9 mouse cellular contexts compared by ENCODE assay signal in the genomic region with DNA sequence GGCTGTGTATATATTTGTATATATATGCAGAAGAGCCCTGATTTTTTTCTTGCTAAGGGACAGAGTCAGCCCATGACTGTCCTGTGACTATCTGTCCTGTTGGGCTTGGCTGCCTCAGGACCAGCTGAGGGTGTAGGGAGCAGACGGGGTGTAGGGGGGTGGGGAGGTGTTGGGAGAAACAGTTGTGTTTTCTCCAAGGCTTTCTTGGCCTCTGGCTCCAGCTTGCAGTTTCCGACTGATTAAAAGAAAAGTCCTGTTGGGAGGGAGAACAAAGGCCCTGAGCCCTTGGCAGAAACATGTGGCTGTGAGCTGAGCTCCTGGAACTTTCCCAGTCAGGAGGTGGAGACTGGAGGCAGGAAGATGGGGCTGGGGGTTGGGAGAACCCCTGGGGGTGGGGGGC. TPM values are rescaled to one million over a fixed set of nuclear protein-coding genes. Genes with fewer than 3 reads are reported as not detected.
A peak's percentile ranks its signal among the peaks of the same experiment; 100 is the strongest.
DNase-seq lines count a peak whose midpoint lies in the region; ATAC-seq lines count a peak whose summit lies in the region.
"Had no signal": no experiment of that assay in that cellular context is flagged by ENCODE, and none has a peak within 500 bp of the region (broad histone marks: within the 10 kb centered on the region; RNA-seq: fewer than 3 reads in every experiment).

No protein-coding gene starts in this region.

- peak; percentile 57 for DNase-seq in adrenal gland, adult 2 months
- DNase-seq in adrenal gland, adult 8-10 months, result no peak
- DNase-seq in Muller cell, postnatal 12 days (ENCODE audit: inconsistent ontology term), result peak; percentile 67
- DNase-seq in gastrocnemius, adult 8-10 months (ENCODE audit: low spot score in 2 of 2), result peak; percentile 24 to 43
- DNase-seq in thymus, postnatal 36 days, result no peak

- no peak overlapping the region; the same call in 1 of the 2 replicates for H3K4me3 ChIP-seq in hindbrain, embryonic 16.5 days (ENCODE audit: low read length)
- H3K4me3 ChIP-seq in limb, embryonic 12.5 days (replicated peaks), result peak overlapping the region; percentile 85
- H3K4me3 ChIP-seq in neural tube, embryonic 15.5 days (replicated peaks), result no peak overlapping the region

- ATAC-seq in hindbrain, embryonic 16.5 days, result peak; percentile 76
- no peak for ATAC-seq in limb, embryonic 12.5 days (ENCODE audit: insufficient number of reproducible peaks, insufficient read depth, low FRiP score, low TSS enrichment, low read depth)
- ATAC-seq in neural tube, embryonic 15.5 days (ENCODE audit: low FRiP score), result peak; percentile 42; the same call in 1 of the 2 replicates

- no peaks in the 10 kb centered on the region for H3K36me3 ChIP-seq in hindbrain, embryonic 16.5 days (ENCODE audit: control insufficient read depth, insufficient read depth, low read length)
- peaks cover 40% of the 10 kb centered on the region for H3K36me3 ChIP-seq in limb, embryonic 12.5 days
- H3K36me3 ChIP-seq in neural tube, embryonic 15.5 days, result no peaks in the 10 kb centered on the region

- H3K9me3 ChIP-seq in hindbrain, embryonic 16.5 days (ENCODE audit: control insufficient read depth, low read length), result no peaks in the 10 kb centered on the region
- H3K9me3 ChIP-seq in limb, embryonic 12.5 days, result peaks cover 27% of the 10 kb centered on the region
- no peaks in the 10 kb centered on the region for H3K9me3 ChIP-seq in neural tube, embryonic 15.5 days (replicated peaks)

- peak overlapping the region; percentile 75 for H3K27ac ChIP-seq in hindbrain, embryonic 16.5 days (ENCODE audit: low read depth, low read length)
- peak overlapping the region; percentile 95 for H3K27ac ChIP-seq in limb, embryonic 12.5 days
- H3K27ac ChIP-seq in neural tube, embryonic 15.5 days (replicated peaks), result peak overlapping the region; percentile 77
- H3K27ac ChIP-seq: macrophage had no signal

- peaks cover 4% of the 10 kb centered on the region; the same call in 1 of the 2 replicates for H3K27me3 ChIP-seq in hindbrain, embryonic 16.5 days (replicated peaks; ENCODE audit: control insufficient read depth, insufficient read depth, low read length)
- H3K27me3 ChIP-seq in limb, embryonic 12.5 days, result no peaks in the 10 kb centered on the region
- 0 out of 2 replicates have a peak, but pooled peaks cover 3% of the 10 kb centered on the region for H3K27me3 ChIP-seq in neural tube, embryonic 15.5 days (replicated peaks)

- peak overlapping the region; percentile 75 for H3K4me2 ChIP-seq in hindbrain, embryonic 16.5 days (ENCODE audit: low read length)
- peak overlapping the region; percentile 82 for H3K4me2 ChIP-seq in limb, embryonic 12.5 days
- peak overlapping the region; percentile 98 for H3K4me2 ChIP-seq in neural tube, embryonic 15.5 days

- WGBS in hindbrain, embryonic 16.5 days, result 3% methylated on average over 2 of the region's 2 CpGs
- 7% methylated on average over 2 of the region's 2 CpGs for WGBS in limb, embryonic 12.5 days
- WGBS in neural tube, embryonic 15.5 days, result 8% methylated on average over 2 of the region's 2 CpGs

- peaks cover 14% of the 10 kb centered on the region for H3K4me1 ChIP-seq in hindbrain, embryonic 16.5 days (ENCODE audit: control insufficient read depth, insufficient read depth, low read depth, low read length)
- peaks cover 38% of the 10 kb centered on the region for H3K4me1 ChIP-seq in limb, embryonic 12.5 days (replicated peaks)
- H3K4me1 ChIP-seq in neural tube, embryonic 15.5 days, result peaks cover 36% of the 10 kb centered on the region

- 0 out of 2 replicates have a peak overlapping the region, but pooled peaks have one; percentile 4 for H3K9ac ChIP-seq in hindbrain, embryonic 16.5 days (ENCODE audit: low read depth, low read length)
- peak overlapping the region; percentile 97 for H3K9ac ChIP-seq in limb, embryonic 12.5 days (replicated peaks)
- H3K9ac ChIP-seq in neural tube, embryonic 15.5 days (replicated peaks), result no peak overlapping the region

RNA-seq across cellular contexts. Expression of a gene that starts 2.0 kb away (rescaled TPM):
- total RNA-seq in adrenal gland, adult 2 months (2021), result 10 to 100 TPM; 34.0 to 38.5 TPM
- 37.6 and 42.1 TPM in 2 replicates for polyA plus RNA-seq in adrenal gland, adult 2 months (2012; rRNA removed)
- total RNA-seq in adrenal gland, adult 8-10 months (2022), result 10 to 100 TPM; 24.9 to 34.2 (median 29.2) TPM
- total RNA-seq in gastrocnemius, adult 8-10 months (2022), result 10 to 100 TPM in 1 of 4 experiments, 1 to 10 TPM in 3; 2.5 to 13.1 (median 5.3) TPM
- polyA plus RNA-seq in hindbrain, embryonic 16.5 days (2015; fragmentation: Nextera tagmentation; extraction: Ambion mirVana), result 52.0 and 59.4 TPM in 2 replicates
- 253 and 255 TPM in 2 replicates for polyA plus RNA-seq in limb, embryonic 12.5 days (2016; fragmentation: Nextera tagmentation; extraction: Ambion mirVana)
- polyA plus RNA-seq in neural tube, embryonic 15.5 days (2015; fragmentation: Nextera tagmentation; extraction: Ambion mirVana), result 54.2 and 65.8 TPM in 2 replicates
- polyA plus RNA-seq: macrophage had no signal

Comparison
In these comparisons a context has a peak if more than half of its experiments do, and no peak if none do; other contexts are left out.
1. DNase-seq: peak in adrenal gland, adult 2 months (single experiment), Muller cell, postnatal 12 days (single experiment) and gastrocnemius, adult 8-10 months (2 of 2); none in adrenal gland, adult 8-10 months (single experiment) and thymus, postnatal 36 days (0 of 2).
2. Peak in every context shown above with its lines, with median percentiles within 50 percentile points of each other: H3K27ac ChIP-seq and H3K4me2 ChIP-seq.